Mouse (Mus musculus): Measurements from ENCODE around the gene Gabra4. TPM values are rescaled to one million over a fixed set of nuclear protein-coding genes. Genes with fewer than 3 reads are reported as not detected.

The Gabra4 gene
- polyA plus RNA-seq, 1 experiment from 2014 or later, result 0.62 TPM

- Histone ChIP-seq H3K9me3 (ENCODE audit: control insufficient read depth, low read length) (no peaks in the 10 kb centered on the region), H3K4me2 (no peak overlapping the region), H3K27me3 (replicated peaks; ENCODE audit: control insufficient read depth, insufficient read depth, low read length) (no peaks in the 10 kb centered on the region), H3K9ac (ENCODE audit: low read depth, low read length) (no peak overlapping the region), H3K4me3 (ENCODE audit: low read depth, low read length) (no peak overlapping the region), H3K36me3 (ENCODE audit: control insufficient read depth, insufficient read depth, low read length) (no peaks in the 10 kb centered on the region), H3K4me1 (replicated peaks; ENCODE audit: control insufficient read depth, insufficient read depth, low read length) (no peaks in the 10 kb centered on the region), H3K27ac (ENCODE audit: low read depth, low read length) (no peak overlapping the region)
- DNase-seq (ENCODE audit: low spot score) (no peak), ATAC-seq (replicated peaks; ENCODE audit: low FRiP score) (no peak)
- 69% methylated on average over 2 of the region's 2 CpGs for WGBS
Observed at GRCm38 (mm10) chr5:71648108-71648507, 10.0 kb downstream of the Gabra4 start.

- no peak overlapping the region for H3K4me2 ChIP-seq
- DNase-seq (ENCODE audit: low spot score) (no peak), ATAC-seq (replicated peaks; ENCODE audit: low FRiP score) (no peak)
- no peaks in the 10 kb centered on the region for H3K36me3 ChIP-seq (ENCODE audit: control insufficient read depth, insufficient read depth, low read length)
- no peak overlapping the region for H3K4me3 ChIP-seq (ENCODE audit: low read depth, low read length)
- H3K9ac ChIP-seq (ENCODE audit: low read depth, low read length), result no peak overlapping the region
- 82% methylated on average over 10 of the region's 10 CpGs for WGBS
- H3K4me1 ChIP-seq (replicated peaks; ENCODE audit: control insufficient read depth, insufficient read depth, low read length), result no peaks in the 10 kb centered on the region
- H3K9me3 ChIP-seq (ENCODE audit: control insufficient read depth, low read length), result no peaks in the 10 kb centered on the region
- H3K27ac ChIP-seq (ENCODE audit: low read depth, low read length), result no peak overlapping the region
- no peaks in the 10 kb centered on the region for H3K27me3 ChIP-seq (replicated peaks; ENCODE audit: control insufficient read depth, insufficient read depth, low read length)
Observed at GRCm38 (mm10) chr5:71639804-71640203, 18.3 kb downstream of the Gabra4 start.

- H3K27me3 ChIP-seq (replicated peaks; ENCODE audit: control insufficient read depth, insufficient read depth, low read length), result no peaks in the 10 kb centered on the region
- H3K27ac ChIP-seq (ENCODE audit: low read depth, low read length), result no peak overlapping the region
- no peaks in the 10 kb centered on the region for H3K36me3 ChIP-seq (ENCODE audit: control insufficient read depth, insufficient read depth, low read length)
- DNase-seq (ENCODE audit: low spot score) (no peak), ATAC-seq (replicated peaks; ENCODE audit: low FRiP score) (no peak)
- 88% methylated on average over 3 of the region's 3 CpGs for WGBS
- no peak overlapping the region for H3K9ac ChIP-seq (ENCODE audit: low read depth, low read length)
- H3K4me3 ChIP-seq (ENCODE audit: low read depth, low read length), result no peak overlapping the region
- H3K4me2 ChIP-seq, result no peak overlapping the region
- no peaks in the 10 kb centered on the region for H3K4me1 ChIP-seq (replicated peaks; ENCODE audit: control insufficient read depth, insufficient read depth, low read length)
- no peaks in the 10 kb centered on the region for H3K9me3 ChIP-seq (ENCODE audit: control insufficient read depth, low read length)
Observed at GRCm38 (mm10) chr5:71627820-71628219, 30.3 kb downstream of the Gabra4 start.

GRCm38 (mm10) chr5:71616734-71617133, 41.4 kb downstream of the Gabra4 start:
- Histone ChIP-seq H3K4me3 (ENCODE audit: low read depth, low read length) (no peak overlapping the region), H3K27me3 (replicated peaks; ENCODE audit: control insufficient read depth, insufficient read depth, low read length) (no peaks in the 10 kb centered on the region), H3K36me3 (ENCODE audit: control insufficient read depth, insufficient read depth, low read length) (no peaks in the 10 kb centered on the region), H3K9ac (ENCODE audit: low read depth, low read length) (no peak overlapping the region), H3K4me1 (replicated peaks; ENCODE audit: control insufficient read depth, insufficient read depth, low read length) (no peaks in the 10 kb centered on the region), H3K27ac (ENCODE audit: low read depth, low read length) (no peak overlapping the region), H3K4me2 (no peak overlapping the region), H3K9me3 (ENCODE audit: control insufficient read depth, low read length) (no peaks in the 10 kb centered on the region)
- 53% methylated on average over 4 of the region's 4 CpGs for WGBS
- no peak for ATAC-seq (replicated peaks; ENCODE audit: low FRiP score)
- no peak for DNase-seq (ENCODE audit: low spot score)

GRCm38 (mm10) chr5:71614311-71614710, 43.8 kb downstream of the Gabra4 start:
- H3K4me1 ChIP-seq (replicated peaks; ENCODE audit: control insufficient read depth, insufficient read depth, low read length), result no peaks in the 10 kb centered on the region
- ATAC-seq (replicated peaks; ENCODE audit: low FRiP score), result no peak
- no peak for DNase-seq (ENCODE audit: low spot score)
- no peaks in the 10 kb centered on the region for H3K9me3 ChIP-seq (ENCODE audit: control insufficient read depth, low read length)
- WGBS, result 92% methylated on average over 1 of the region's 1 CpGs
- no peak overlapping the region for H3K27ac ChIP-seq (ENCODE audit: low read depth, low read length)
- no peaks in the 10 kb centered on the region for H3K36me3 ChIP-seq (ENCODE audit: control insufficient read depth, insufficient read depth, low read length)
- H3K9ac ChIP-seq (ENCODE audit: low read depth, low read length), result no peak overlapping the region
- H3K4me3 ChIP-seq (ENCODE audit: low read depth, low read length), result no peak overlapping the region
- H3K4me2 ChIP-seq, result no peak overlapping the region
- no peaks in the 10 kb centered on the region for H3K27me3 ChIP-seq (replicated peaks; ENCODE audit: control insufficient read depth, insufficient read depth, low read length)

GRCm38 (mm10) chr5:71608735-71609134, 49.4 kb downstream of the Gabra4 start:
- H3K4me1 ChIP-seq (replicated peaks; ENCODE audit: control insufficient read depth, insufficient read depth, low read length), result no peaks in the 10 kb centered on the region
- WGBS, result 71% methylated on average over 1 of the region's 1 CpGs
- DNase-seq (ENCODE audit: low spot score) (no peak), ATAC-seq (replicated peaks; ENCODE audit: low FRiP score) (no peak)
- H3K4me2 ChIP-seq, result no peak overlapping the region
- H3K9me3 ChIP-seq (ENCODE audit: control insufficient read depth, low read length), result no peaks in the 10 kb centered on the region
- H3K27ac ChIP-seq (ENCODE audit: low read depth, low read length), result no peak overlapping the region
- no peak overlapping the region for H3K9ac ChIP-seq (ENCODE audit: low read depth, low read length)
- no peaks in the 10 kb centered on the region for H3K27me3 ChIP-seq (replicated peaks; ENCODE audit: control insufficient read depth, insufficient read depth, low read length)
- no peak overlapping the region for H3K4me3 ChIP-seq (ENCODE audit: low read depth, low read length)
- H3K36me3 ChIP-seq (ENCODE audit: control insufficient read depth, insufficient read depth, low read length), result no peaks in the 10 kb centered on the region

GRCm38 (mm10) chr5:71606907-71607306, 51.2 kb downstream of the Gabra4 start:
- Histone ChIP-seq H3K4me1 (replicated peaks; ENCODE audit: control insufficient read depth, insufficient read depth, low read length) (no peaks in the 10 kb centered on the region), H3K4me2 (no peak overlapping the region), H3K36me3 (ENCODE audit: control insufficient read depth, insufficient read depth, low read length) (no peaks in the 10 kb centered on the region), H3K4me3 (ENCODE audit: low read depth, low read length) (no peak overlapping the region), H3K9ac (ENCODE audit: low read depth, low read length) (no peak overlapping the region), H3K9me3 (ENCODE audit: control insufficient read depth, low read length) (no peaks in the 10 kb centered on the region), H3K27me3 (replicated peaks; ENCODE audit: control insufficient read depth, insufficient read depth, low read length) (no peaks in the 10 kb centered on the region), H3K27ac (ENCODE audit: low read depth, low read length) (no peak overlapping the region)
- WGBS, result 82% methylated on average over 4 of the region's 4 CpGs
- ATAC-seq (replicated peaks; ENCODE audit: low FRiP score) (no peak), DNase-seq (ENCODE audit: low spot score) (no peak)

- H3K4me1 ChIP-seq (replicated peaks; ENCODE audit: control insufficient read depth, insufficient read depth, low read length), result no peaks in the 10 kb centered on the region
- H3K4me2 ChIP-seq, result no peak overlapping the region
- H3K4me3 ChIP-seq (ENCODE audit: low read depth, low read length), result no peak overlapping the region
- H3K27ac ChIP-seq (ENCODE audit: low read depth, low read length), result no peak overlapping the region
- H3K27me3 ChIP-seq (replicated peaks; ENCODE audit: control insufficient read depth, insufficient read depth, low read length), result no peaks in the 10 kb centered on the region
- H3K9me3 ChIP-seq (ENCODE audit: control insufficient read depth, low read length), result no peaks in the 10 kb centered on the region
- H3K9ac ChIP-seq (ENCODE audit: low read depth, low read length), result no peak overlapping the region
- no peak for ATAC-seq (replicated peaks; ENCODE audit: low FRiP score)
- 72% methylated on average over 8 of the region's 8 CpGs for WGBS
- no peaks in the 10 kb centered on the region for H3K36me3 ChIP-seq (ENCODE audit: control insufficient read depth, insufficient read depth, low read length)
- no peak for DNase-seq (ENCODE audit: low spot score)
Observed at GRCm38 (mm10) chr5:71604128-71604690, 53.9 kb downstream of the Gabra4 start.

GRCm38 (mm10) chr5:71595321-71595720, 62.8 kb downstream of the Gabra4 start:
- Histone ChIP-seq H3K9me3 (ENCODE audit: control insufficient read depth, low read length) (no peaks in the 10 kb centered on the region), H3K4me2 (no peak overlapping the region), H3K9ac (ENCODE audit: low read depth, low read length) (no peak overlapping the region), H3K4me1 (replicated peaks; ENCODE audit: control insufficient read depth, insufficient read depth, low read length) (no peaks in the 10 kb centered on the region), H3K36me3 (ENCODE audit: control insufficient read depth, insufficient read depth, low read length) (no peaks in the 10 kb centered on the region), H3K4me3 (ENCODE audit: low read depth, low read length) (no peak overlapping the region), H3K27ac (ENCODE audit: low read depth, low read length) (no peak overlapping the region), H3K27me3 (replicated peaks; ENCODE audit: control insufficient read depth, insufficient read depth, low read length) (no peaks in the 10 kb centered on the region)
- ATAC-seq (replicated peaks; ENCODE audit: low FRiP score) (no peak), DNase-seq (ENCODE audit: low spot score) (no peak)
- 91% methylated on average over 2 of the region's 2 CpGs for WGBS

All from liver, embryonic 11.5 days (tissue).